Mouse (Mus musculus) erythroblast, embryonic 14.5 days (primary cell): ENCODE measurements around the gene Tmsb4x.

ENCODE experiments used
- GATA1 ChIP-seq: IDR thresholded peaks from 2 replicates; pipeline ENCODE4 v1.6.1; 2012; ENCODE audit warnings: low read length, inconsistent platforms, mixed read lengths
- TAL1 ChIP-seq: IDR thresholded peaks from 3 replicates; pipeline ENCODE4 v1.6.1; 2012; ENCODE audit warnings: low read length, inconsistent platforms, mixed read lengths

- TF ChIP-seq TAL1: no peak
- TF ChIP-seq GATA1: no peak
Measured at GRCm38 (mm10) chrX:167171281-167171680, 37.8 kb downstream of the Tmsb4x start.
